Mouse (Mus musculus) urinary bladder, postnatal 4 days (tissue): ENCODE data around the gene Dnajc16.

Source experiments
- DNase-seq, 2 experiments: peaks; one replicate each; pipeline ENCODE4 v3.0.0; 2021 to 2022; ENCODE audit warnings: low spot score in 2 of 2

Dnajc16 gene

DNA sequence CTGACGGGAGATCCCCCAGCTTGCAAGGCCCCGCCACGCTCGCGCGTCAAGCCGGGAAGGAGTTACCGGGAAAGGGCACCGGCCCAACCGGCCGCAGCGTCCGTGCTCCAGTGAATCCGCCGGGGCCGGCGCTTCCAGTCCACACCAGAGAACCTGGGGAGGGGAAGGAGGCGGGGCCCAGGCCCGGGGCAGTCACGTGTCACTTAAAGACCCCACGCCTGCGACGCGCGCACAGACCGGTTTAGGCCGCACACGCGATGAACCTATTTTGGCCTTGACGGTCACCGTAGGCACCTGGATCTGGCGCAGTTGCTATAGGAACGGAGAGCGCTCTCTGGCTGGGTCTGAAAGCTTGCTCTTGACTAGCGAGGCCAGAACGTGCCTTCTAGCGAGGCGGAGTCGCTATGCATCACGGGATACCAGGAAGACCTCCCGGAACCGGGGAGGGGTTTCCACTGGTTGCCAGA, at the start of gene Dnajc16:
Gene Dnajc16, minus strand, starts transcription at position 408 of the 467 bp plus-strand sequence.
- peak; percentile 95 to 96 for DNase-seq

- no peak for DNase-seq
Observed at GRCm38 (mm10) chr4:141834536-141835095, 43.9 kb upstream of the Dnajc16 start.

- DNase-seq = no peak
Observed at GRCm38 (mm10) chr4:141833911-141834310, 43.2 kb upstream of the Dnajc16 start.

DNA sequence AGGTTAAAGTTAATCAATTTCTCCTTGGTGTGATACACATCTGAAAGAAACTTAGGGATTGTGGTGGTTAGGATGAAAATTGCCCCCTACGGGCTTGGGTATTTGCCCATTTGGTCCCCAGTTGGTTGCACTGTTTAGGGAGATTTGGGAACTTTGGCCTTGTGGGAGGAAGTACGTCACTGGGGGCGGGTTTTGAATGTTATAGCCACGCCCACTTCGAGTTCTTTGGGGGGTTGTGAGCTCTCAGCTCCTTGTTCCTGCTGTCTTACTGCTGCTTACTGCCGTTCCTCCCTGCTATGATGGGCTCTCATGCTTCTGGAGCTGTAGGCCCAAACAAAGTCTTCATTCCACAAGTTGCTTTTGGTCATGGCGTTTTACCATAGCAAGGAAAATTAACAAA, 40.6 kb upstream of the Dnajc16 start:
- no peak for DNase-seq

DNA sequence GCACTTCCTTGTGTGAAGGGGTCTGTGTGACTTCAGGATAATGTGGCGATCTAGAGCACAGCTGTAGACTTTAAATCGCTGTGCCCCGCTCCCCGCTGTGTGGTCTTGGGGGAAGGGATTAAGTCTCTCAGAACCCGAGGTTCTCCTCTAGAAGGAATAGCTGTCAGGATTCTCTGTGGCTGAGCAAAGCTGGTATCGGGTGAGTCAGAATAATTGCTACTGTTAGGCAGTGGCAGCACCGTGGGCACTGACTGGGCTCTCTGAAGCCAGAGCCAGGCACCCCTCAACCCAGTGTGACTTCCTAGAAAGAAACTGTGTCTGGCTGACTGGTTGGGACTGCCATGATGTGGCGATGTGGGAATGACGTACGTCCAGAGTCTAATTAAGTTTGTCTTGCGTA, 39.6 kb upstream of the Dnajc16 start:
- no peak for DNase-seq

- no peak for DNase-seq
Observed at GRCm38 (mm10) chr4:141828177-141828576, 37.4 kb upstream of the Dnajc16 start.

DNA sequence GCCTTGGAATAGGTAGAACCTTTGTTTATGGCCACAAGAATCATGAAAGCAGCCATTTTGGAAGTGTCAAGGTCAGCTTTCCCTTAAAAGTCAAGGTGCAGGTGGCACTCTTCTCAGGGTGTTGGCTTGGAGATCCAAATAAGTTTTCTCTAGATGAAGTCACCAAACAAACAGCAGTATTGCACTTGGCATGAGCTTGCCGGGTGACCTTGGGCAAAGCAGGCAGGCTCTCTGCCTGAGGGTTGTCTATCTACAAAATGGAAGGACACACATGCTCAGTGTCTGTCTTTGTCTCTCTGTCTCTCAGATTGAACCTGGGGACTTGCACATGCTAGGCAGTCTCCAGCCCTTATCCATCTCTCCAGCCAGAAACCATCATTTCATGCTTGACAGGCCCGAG, 36.7 kb upstream of the Dnajc16 start:
- DNase-seq = no peak

DNA sequence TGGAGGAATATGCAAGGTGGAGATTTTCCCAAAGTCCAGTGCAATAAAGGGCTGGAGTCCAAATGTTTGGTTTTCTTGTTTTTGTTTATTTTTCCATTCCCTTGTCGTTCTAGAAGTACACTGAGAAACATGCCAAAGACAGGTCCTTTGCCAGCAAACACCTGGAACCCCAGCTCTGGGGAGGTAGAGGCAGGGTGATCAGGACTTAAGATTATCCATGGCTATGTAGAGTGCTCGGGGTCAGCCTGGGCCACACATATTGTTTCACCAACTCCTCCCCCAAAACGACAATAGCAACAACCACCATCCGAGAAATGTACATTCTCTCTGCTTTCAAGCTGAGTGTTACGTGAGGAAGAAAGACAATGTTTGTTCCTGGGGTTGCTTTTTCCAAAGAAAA, 35.3 kb upstream of the Dnajc16 start, which contains the start of gene Cela2a:
Gene Cela2a, minus strand, starts transcription at position 101 of the 400 bp plus-strand sequence.
- DNase-seq = no peak

DNA sequence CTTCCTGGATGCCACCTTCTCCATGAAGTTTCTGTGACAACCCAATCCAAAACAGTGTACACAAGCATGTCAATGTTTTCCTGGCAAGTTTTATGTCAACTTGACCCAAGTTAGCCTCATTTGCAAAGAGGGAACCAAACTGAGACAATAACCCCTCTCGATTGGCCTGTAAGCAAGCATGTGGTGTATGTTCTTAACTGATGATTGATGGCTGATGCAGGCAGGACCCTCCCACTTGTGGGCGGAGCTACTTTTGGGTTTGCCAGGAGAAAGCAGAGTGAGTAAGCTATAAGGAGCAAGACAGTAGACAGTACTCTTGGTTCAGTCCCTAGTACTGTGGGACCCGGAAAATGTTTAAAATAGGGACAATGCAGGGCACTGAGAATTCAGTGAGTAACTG, 32.2 kb upstream of the Dnajc16 start:
- DNase-seq = no peak

GRCm38 (mm10) chr4:141822089-141822488, 31.4 kb upstream of the Dnajc16 start:
- no peak for DNase-seq

DNA sequence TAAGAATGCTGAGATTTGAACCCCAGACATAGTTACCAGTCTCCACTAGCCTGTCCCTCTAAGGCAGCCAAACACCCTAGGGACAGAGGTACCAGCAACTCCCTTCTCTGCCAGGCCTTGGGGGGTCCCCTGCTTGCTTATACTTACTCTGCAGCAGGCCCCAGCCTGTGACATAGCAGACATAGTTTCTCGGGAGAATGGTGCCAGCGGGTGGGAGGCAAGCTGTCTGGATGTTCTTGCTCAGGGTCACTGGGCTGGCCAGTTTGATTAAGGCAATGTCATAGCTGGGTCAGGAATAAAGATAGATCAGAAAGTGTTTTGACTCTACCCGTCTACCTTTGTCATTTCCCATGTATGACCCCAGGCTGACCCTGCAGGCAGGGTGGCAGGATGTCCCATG, 30.4 kb upstream of the Dnajc16 start:
- DNase-seq = no peak

DNA sequence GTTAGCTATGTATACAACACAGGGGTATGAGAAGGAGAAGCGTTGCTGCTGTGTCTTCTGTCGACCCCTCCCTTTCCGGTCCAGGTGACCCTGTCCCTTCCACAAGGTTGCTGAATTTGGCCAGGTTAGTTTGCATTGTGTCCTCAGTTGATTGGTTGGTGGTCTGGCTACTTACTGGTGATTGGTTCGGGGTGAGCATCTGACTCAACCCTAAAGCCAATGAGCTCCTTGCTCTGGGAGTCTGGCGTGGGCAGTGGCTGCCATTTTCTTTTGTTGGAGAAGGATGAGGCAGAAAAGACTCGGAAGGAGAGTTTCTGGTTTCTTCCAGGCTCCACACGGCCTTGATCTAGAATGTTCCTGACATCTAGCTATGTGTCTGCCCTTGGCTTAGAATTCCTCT, 28.6 kb upstream of the Dnajc16 start:
- DNase-seq = peak in 1 of 2 experiments; percentile 38

- peak in 1 of 2 experiments; percentile 51 for DNase-seq
Observed at GRCm38 (mm10) chr4:141818861-141819260, 28.1 kb upstream of the Dnajc16 start.

- peak in 1 of 2 experiments; percentile 52 for DNase-seq
Observed at GRCm38 (mm10) chr4:141817706-141818105, 27.0 kb upstream of the Dnajc16 start.

DNA sequence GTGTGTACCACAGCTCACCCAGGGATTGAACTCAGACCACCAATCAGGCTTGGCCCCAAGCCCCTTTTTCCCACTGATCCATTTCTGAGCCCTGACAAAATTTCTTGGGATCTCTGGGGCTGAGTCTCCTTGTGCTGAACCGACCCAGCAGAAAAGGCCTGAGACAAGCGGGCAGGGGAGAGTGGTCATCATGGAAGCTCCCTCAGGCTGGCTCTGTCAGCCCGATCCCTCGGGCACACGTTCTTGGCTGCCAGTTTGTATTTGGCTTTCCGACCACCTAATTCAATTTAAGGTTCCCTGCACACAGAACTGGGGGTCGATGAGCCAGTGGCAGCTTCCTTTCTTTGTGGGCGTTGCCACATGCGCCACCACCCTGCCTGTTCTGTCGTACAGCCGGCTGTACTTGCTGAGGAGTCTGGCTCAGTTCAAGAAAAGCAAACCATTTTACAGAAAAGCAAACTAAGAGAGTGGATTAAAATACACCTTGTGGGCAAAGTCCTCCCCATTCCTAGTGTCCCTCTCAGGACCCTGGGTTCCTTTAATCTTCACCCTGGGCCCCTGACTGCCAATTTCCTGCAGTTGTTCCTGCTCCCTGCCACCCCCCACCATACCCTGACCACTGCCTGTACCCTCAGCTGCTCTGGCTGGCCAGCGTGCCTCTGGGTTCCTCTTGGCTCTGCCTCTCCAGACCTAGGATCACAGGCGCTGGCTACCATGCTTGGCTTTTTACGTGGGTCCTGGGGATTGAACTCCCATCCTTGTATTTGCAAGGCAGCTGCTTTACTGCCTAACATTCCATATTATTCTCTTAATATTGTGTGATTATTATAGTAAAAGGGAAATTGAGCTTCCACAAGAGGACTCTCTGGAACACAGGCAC, 26.3 kb upstream of the Dnajc16 start:
- DNase-seq = peak in 1 of 2 experiments; percentile 47

GRCm38 (mm10) chr4:141816267-141816666, 25.5 kb upstream of the Dnajc16 start:
- DNase-seq = peak in 1 of 2 experiments; percentile 45

- DNase-seq = peak in 1 of 2 experiments; percentile 52
Observed at GRCm38 (mm10) chr4:141811375-141811774, 20.6 kb upstream of the Dnajc16 start.

- peak in 1 of 2 experiments; percentile 45 for DNase-seq
Observed at GRCm38 (mm10) chr4:141810975-141811374, 20.2 kb upstream of the Dnajc16 start.

- peak in 1 of 2 experiments; percentile 45 for DNase-seq
Observed at GRCm38 (mm10) chr4:141809850-141810464, 19.2 kb upstream of the Dnajc16 start.

GRCm38 (mm10) chr4:141805886-141806285, 15.2 kb upstream of the Dnajc16 start:
- peak in 1 of 2 experiments; percentile 55 for DNase-seq

GRCm38 (mm10) chr4:141804105-141804504, 13.4 kb upstream of the Dnajc16 start:
- no peak for DNase-seq

DNA sequence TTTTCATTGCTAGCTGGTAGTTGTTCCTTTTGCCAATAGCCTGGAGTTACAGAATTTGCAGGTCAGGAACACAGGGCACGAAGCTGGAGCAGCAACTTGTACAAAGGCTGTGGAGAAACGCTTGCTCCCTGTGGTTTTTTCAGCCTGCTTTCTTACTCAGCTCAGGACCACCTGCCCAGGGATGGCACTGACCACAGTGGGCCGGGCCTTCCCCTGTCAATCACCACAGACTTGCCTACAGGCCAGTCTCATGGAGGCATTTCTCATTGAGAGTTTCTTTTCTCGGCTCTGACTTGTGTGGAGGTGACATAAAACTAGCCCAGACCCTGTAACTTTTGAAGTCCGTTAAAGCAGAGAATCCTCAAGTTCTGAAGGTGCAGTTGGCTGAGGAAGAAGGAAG, 6.8 kb upstream of the Dnajc16 start:
- no peak for DNase-seq
